Mouse (Mus musculus) kidney, embryonic 14.5 days (tissue): ENCODE data around the gene Hacd3. TPM values are rescaled to one million over a fixed set of nuclear protein-coding genes. Genes with fewer than 3 reads are reported as not detected.
"Not testable (repeated sequence)": the region's sequence is repeated elsewhere in the genome, so short reads cannot be mapped to it uniquely, and the experiment has no call there.

ENCODE experiments used
- ATAC-seq: fragments of 200-750 bp; cut with Nextera tagmentation; 2 replicates; pipeline ENCODE4 v1.8.0; 2017; ENCODE audit warnings: moderate number of reproducible peaks, mild to moderate bottlenecking, moderate TSS enrichment, moderate library complexity; ENCODE audit not compliant: low FRiP score, low TSS enrichment
- H3K27ac ChIP-seq: fragments of 300-500 bp; sonication (generic); 2 replicates; pipeline ENCODE4 v1.5.1; 2014; ENCODE audit warnings: low read depth, mild to moderate bottlenecking, low read length, moderate library complexity, mixed read lengths
- H3K27me3 ChIP-seq: fragments of 300-500 bp; sonication (generic); 2 replicates; pipeline ENCODE4 v1.6.1; 2014; ENCODE audit warnings: mild to moderate bottlenecking, low read length; ENCODE audit not compliant: control insufficient read depth, insufficient read depth
- H3K36me3 ChIP-seq: fragments of 300-500 bp; sonication (generic); 2 replicates; pipeline ENCODE4 v1.6.1; 2014; ENCODE audit warnings: low read length, mixed read lengths; ENCODE audit not compliant: control insufficient read depth, insufficient read depth
- H3K4me1 ChIP-seq: fragments of 300-500 bp; sonication (generic); 2 replicates; pipeline ENCODE4 v1.6.1; 2014; ENCODE audit warnings: low read length, mixed read lengths; ENCODE audit not compliant: control insufficient read depth, insufficient read depth
- H3K4me2 ChIP-seq: fragments of 300-500 bp; sonication (generic); replicated peaks from 2 replicates; pipeline ENCODE4 v1.6.1; 2014; ENCODE audit warnings: low read depth, mild to moderate bottlenecking, low read length
- H3K4me3 ChIP-seq: fragments of 300-500 bp; sonication (generic); 2 replicates; pipeline ENCODE4 v1.5.1; 2014; ENCODE audit warnings: mild to moderate bottlenecking, low read length
- H3K9ac ChIP-seq: fragments of 300-500 bp; sonication (generic); 2 replicates; pipeline ENCODE4 v1.6.1; 2014; ENCODE audit warnings: low read depth, mild to moderate bottlenecking, low read length, moderate library complexity
- H3K9me3 ChIP-seq: fragments of 300-500 bp; sonication (generic); 2 replicates; pipeline ENCODE4 v1.6.1; 2016; ENCODE audit warnings: low read length; ENCODE audit not compliant: control insufficient read depth
- WGBS: fragments of 180-500 bp; shearing (Covaris S2); extraction: QIAGEN DNeasy Blood & Tissue Kit; methylation state at CpG from one replicate; pipeline ENCODE4 v1.1.7; 2014; 5-methylcytosine and 5-hydroxymethylcytosine counted together
- polyA plus RNA-seq: library from polyadenylated mRNA; unstranded; fragments of >200 nt; fragmentation: Nextera tagmentation; extraction: Ambion mirVana; gene quantifications from 2 replicates; pipeline ENCODE4 v1.2.1, GENCODE M21; 2014

Hacd3 gene
- polyA plus RNA-seq, 1 experiment from 2014 or later, result 85.6 TPM

DNA sequence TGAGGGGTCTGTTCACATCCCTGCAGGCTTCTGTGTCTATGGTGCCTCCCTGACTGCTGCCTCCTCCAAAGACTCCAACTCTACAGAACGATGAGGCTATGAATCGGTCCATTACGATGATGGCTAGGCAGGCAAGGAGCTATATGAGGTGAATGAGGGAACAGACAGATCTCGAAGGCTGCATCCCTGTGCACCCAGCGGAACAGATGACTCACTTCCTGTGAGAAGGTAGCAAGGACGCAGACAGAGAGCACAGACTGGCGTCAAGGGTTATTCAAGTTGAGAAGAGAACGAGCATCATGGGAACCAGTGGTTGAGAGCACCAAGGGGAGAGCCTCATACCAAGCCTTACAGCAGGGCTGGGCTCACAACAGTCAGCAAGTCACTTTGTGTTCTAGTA lies 10.9 kb downstream of the Hacd3 start:
- Histone ChIP-seq H3K9me3 (no peaks in the 10 kb centered on the region), H3K36me3 (peaks cover 8% of the 10 kb centered on the region), H3K27me3 (no peaks in the 10 kb centered on the region), H3K4me2 (no peak overlapping the region), H3K4me3 (no peak overlapping the region), H3K27ac (no peak overlapping the region), H3K4me1 (no peaks in the 10 kb centered on the region; the same call in 1 of the 2 replicates), H3K9ac (no peak overlapping the region)
- WGBS, result 69% methylated on average over 8 of the region's 8 CpGs
- ATAC-seq, result no peak

DNA sequence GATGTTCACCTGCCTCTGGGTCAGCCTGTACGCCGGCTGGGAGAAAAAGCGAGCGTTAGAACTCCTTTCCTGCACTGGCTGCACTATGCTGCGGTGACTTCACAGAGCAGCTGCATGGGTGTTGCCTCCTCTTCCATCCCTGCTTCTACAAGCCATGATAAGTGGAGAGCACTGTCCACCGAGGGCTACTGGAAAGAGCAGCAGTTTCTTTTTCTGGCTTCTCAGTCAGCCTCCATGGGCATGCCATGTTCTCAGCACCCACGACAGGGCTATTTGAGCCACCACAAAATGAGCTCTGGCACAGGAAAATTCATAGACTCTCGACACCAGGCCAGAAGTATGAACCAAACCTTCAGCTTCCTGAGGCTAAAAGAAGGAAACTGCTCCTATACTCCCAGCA lies 15.8 kb downstream of the Hacd3 start:
- Histone ChIP-seq H3K27me3 (no peaks in the 10 kb centered on the region), H3K4me2 (no peak overlapping the region), H3K4me1 (no peaks in the 10 kb centered on the region), H3K9me3 (no peaks in the 10 kb centered on the region), H3K36me3 (peaks cover 34% of the 10 kb centered on the region), H3K27ac (no peak overlapping the region), H3K9ac (no peak overlapping the region), H3K4me3 (no peak overlapping the region)
- ATAC-seq, result no peak
- 95% methylated on average over 8 of the region's 8 CpGs for WGBS

DNA sequence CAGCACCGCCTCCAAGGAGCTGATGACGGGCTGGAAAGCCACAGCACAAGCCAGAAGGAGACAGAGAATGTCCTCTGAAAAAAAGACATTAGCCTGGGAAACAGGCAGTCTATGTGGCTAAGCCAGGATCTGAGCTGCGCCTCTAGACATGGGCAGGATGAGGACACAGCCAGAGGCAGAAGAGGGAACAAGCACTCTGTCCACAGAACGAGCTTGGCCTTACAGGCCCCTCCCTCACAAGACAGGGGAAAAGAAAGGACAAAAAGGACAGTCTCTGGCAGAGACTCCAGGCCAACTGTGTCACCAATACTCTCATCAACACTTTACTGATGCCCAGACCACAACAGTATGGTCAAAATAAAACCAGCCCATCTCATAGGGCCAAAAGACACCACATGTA lies 20.0 kb downstream of the Hacd3 start:
- Histone ChIP-seq H3K4me3 (no peak overlapping the region), H3K4me2 (no peak overlapping the region), H3K27me3 (no peaks in the 10 kb centered on the region), H3K9ac (no peak overlapping the region), H3K36me3 (peaks cover 60% of the 10 kb centered on the region), H3K9me3 (no peaks in the 10 kb centered on the region), H3K4me1 (no peaks in the 10 kb centered on the region), H3K27ac (no peak overlapping the region)
- no peak for ATAC-seq
- WGBS, result 73% methylated on average over 4 of the region's 4 CpGs

DNA sequence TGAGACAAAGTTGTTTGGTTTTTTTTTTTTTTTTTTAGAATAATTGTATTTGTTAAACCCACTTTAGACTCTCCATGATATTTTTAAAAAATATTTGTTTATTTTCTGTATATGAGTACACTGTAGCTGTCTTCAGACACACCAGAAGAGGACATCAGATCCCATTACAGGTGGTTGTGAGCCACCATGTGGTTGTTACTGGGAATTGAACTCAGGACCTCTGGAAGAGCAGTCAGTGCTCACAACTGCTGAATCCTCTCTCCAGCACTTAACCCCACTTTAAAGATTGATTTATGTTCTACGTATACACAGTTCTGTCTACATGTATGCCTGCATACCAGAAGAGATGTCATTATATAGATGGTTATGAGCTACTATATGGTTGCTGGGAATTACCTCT lies 26.0 kb downstream of the Hacd3 start:
- not testable (repeated sequence) for H3K4me1 ChIP-seq, ATAC-seq, H3K4me3 ChIP-seq, H3K27ac ChIP-seq, H3K27me3 ChIP-seq, H3K4me2 ChIP-seq, H3K9me3 ChIP-seq, H3K9ac ChIP-seq
- peaks cover 58% of the 10 kb centered on the region for H3K36me3 ChIP-seq
- 92% methylated on average over 1 of the region's 1 CpGs for WGBS

DNA sequence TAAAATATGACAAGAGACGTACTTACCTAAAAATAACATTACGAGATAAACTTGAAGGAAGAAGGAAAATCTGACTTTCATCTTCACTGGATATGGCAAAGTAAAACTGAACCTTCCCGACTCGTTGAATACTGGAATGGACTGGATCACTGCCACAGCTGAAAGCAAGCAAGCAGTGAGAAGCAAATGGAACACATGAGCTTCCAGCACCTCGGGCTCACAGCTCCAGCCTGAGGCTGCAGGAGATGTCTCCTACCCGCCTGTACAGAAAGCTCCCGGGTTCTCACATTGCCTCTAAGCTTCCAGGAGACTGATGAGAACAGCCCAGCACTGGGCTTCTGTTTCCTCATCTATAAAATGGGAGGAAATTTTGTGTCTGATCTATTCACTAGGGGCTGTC lies 31.2 kb downstream of the Hacd3 start:
- Histone ChIP-seq H3K27ac (no peak overlapping the region), H3K36me3 (peaks cover 77% of the 10 kb centered on the region), H3K9me3 (no peaks in the 10 kb centered on the region), H3K4me1 (no peaks in the 10 kb centered on the region), H3K4me3 (no peak overlapping the region), H3K9ac (no peak overlapping the region), H3K27me3 (no peaks in the 10 kb centered on the region), H3K4me2 (no peak overlapping the region)
- WGBS, result 92% methylated on average over 7 of the region's 7 CpGs
- ATAC-seq, result no peak

DNA sequence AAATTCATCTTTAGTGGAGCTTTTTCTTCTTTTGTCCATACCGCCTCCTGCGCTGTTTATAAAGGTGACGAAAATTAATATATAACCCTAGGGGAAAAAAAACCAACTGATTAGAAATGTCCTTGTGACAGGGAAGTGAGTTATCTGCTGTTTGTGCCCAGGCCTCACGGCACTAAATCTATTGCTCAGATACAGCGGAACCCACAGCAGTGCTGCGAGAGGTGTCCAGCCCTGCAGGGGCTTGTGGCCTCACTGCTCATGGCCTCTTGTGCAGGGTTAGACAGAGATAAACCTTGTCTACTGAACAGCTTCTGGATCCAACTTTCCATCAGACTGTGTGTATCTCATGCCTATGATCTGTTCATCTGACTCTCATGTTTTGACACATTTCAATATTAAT lies 33.0 kb downstream of the Hacd3 start:
- Histone ChIP-seq H3K4me1 (no peaks in the 10 kb centered on the region), H3K9me3 (no peaks in the 10 kb centered on the region), H3K36me3 (peaks cover 81% of the 10 kb centered on the region), H3K9ac (no peak overlapping the region), H3K4me3 (no peak overlapping the region), H3K4me2 (no peak overlapping the region), H3K27ac (no peak overlapping the region), H3K27me3 (no peaks in the 10 kb centered on the region)
- WGBS, result 87% methylated on average over 6 of the region's 6 CpGs
- ATAC-seq, result no peak

DNA sequence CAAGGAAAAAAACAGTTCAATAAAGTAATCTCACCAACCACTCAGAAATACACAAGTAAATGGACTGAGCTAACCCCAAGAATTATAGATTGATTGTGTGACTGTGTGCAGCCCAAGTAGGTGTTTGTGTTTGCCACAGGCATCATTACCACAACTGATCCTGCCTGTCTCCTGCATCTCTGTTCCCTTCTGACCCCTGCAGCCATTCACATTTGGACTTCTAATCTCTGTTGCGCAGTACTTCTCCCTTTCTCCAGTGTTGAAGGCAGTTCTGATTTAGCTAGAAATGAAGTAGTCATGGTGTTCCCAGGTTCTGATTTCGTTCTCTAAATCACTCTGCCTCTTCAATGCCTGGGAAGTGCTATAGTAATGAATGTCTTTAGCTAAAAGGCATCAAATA lies 33.8 kb downstream of the Hacd3 start:
- H3K4me1 ChIP-seq, result no peaks in the 10 kb centered on the region
- no peak overlapping the region for H3K27ac ChIP-seq
- H3K27me3 ChIP-seq, result no peaks in the 10 kb centered on the region
- no peaks in the 10 kb centered on the region for H3K9me3 ChIP-seq
- no peak overlapping the region for H3K4me3 ChIP-seq
- ATAC-seq, result no peak
- 90% methylated on average over 2 of the region's 2 CpGs for WGBS
- peaks cover 84% of the 10 kb centered on the region for H3K36me3 ChIP-seq
- H3K4me2 ChIP-seq, result no peak overlapping the region
- no peak overlapping the region for H3K9ac ChIP-seq

DNA sequence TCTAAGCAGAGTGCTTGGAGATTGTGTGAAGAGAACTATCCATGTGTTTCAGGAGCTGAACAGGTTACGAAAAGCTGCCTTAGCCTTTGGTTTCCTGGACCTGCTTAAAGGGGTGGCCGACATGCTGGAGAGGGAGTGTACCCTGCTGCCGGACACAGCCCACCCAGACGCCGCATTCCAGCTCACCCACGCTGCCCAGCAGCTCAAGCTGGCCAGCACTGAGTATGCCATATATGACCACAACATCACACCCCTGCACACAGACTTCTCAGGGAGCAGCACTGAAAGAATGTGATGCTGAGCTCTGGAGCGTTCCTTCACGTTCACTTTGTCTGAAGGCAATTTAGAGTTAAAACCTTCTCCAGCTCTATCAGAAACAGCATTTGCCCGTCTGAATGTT lies 35.7 kb downstream of the Hacd3 start:
- H3K4me3 ChIP-seq, result no peak overlapping the region
- H3K27ac ChIP-seq, result no peak overlapping the region
- peaks cover 98% of the 10 kb centered on the region for H3K36me3 ChIP-seq
- ATAC-seq, result no peak
- H3K9me3 ChIP-seq, result no peaks in the 10 kb centered on the region
- H3K4me2 ChIP-seq, result no peak overlapping the region
- H3K9ac ChIP-seq, result no peak overlapping the region
- 88% methylated on average over 9 of the region's 9 CpGs for WGBS
- H3K27me3 ChIP-seq, result no peaks in the 10 kb centered on the region
- H3K4me1 ChIP-seq, result no peaks in the 10 kb centered on the region

DNA sequence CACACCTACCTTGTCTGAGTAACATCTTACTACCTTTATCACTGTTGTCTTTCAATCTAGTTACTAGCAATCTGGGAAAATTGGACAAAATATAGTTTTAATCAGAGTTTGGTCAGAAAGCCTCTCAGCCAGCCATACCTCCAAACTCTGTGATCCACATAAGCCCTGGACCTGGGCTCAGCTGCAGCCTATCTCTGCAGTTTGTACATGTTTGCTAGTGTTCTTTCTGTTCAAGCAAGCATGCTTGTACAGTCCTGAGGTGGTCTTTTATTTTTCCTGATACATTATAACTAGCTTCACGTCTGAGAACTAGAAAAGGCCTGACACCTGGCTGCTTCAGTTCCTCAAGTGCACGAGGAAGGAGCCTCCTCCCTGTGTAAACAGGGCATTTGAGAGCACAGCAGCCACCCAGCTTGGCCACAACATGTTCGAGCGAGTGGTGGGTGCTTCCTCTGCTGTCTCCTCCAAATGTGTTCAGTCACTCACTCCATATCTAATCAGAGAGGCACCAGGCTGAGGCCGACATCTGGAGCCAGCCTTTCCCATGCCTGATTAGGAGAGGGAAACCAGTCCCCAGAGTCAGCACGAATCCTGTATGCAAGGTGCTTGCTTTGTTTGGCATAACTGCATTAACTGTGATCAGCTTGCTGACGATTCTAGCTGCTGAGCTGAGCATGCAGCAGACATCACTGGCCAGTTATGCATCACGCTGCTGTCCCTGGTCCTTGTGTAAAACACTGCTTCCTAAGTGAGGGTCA lies 36.3 kb downstream of the Hacd3 start:
- Histone ChIP-seq H3K4me1 (no peaks in the 10 kb centered on the region), H3K36me3 (peaks cover 98% of the 10 kb centered on the region), H3K4me2 (no peak overlapping the region), H3K27ac (no peak overlapping the region), H3K9ac (no peak overlapping the region), H3K4me3 (no peak overlapping the region), H3K27me3 (no peaks in the 10 kb centered on the region), H3K9me3 (no peaks in the 10 kb centered on the region)
- ATAC-seq, result no peak
- 86% methylated on average over 8 of the region's 8 CpGs for WGBS
